In genomic region chr11:98320381-98320780, GRCm38 (mm10) we compare ENCODE assay signal across 14 mouse cellular contexts. TPM values are rescaled to one million over a fixed set of nuclear protein-coding genes. Genes with fewer than 3 reads are reported as not detected.
DNase-seq lines count a peak whose midpoint lies in the region; ATAC-seq and TF ChIP-seq lines count a peak whose summit lies in the region.
"Had no signal": no experiment of that assay in that cellular context is flagged by ENCODE, and none has a peak within 500 bp of the region (broad histone marks: within the 10 kb centered on the region; RNA-seq: fewer than 3 reads in every experiment).

No protein-coding gene starts in this region.

- peaks cover 100% of the 10 kb centered on the region for H3K27me3 ChIP-seq in embryonic facial prominence, embryonic 13.5 days
- peaks cover 100% of the 10 kb centered on the region for H3K27me3 ChIP-seq in embryonic facial prominence, embryonic 10.5 days (replicated peaks; ENCODE audit: low read depth, poor library complexity, severe bottlenecking)
- H3K27me3 ChIP-seq in midbrain, embryonic 11.5 days (ENCODE audit: control insufficient read depth, insufficient read depth, low read length) = peaks cover 98% of the 10 kb centered on the region
- peaks cover 100% of the 10 kb centered on the region for H3K27me3 ChIP-seq in midbrain, embryonic 10.5 days (ENCODE audit: low read depth, poor library complexity, severe bottlenecking)

- 4% methylated on average over 12 of the region's 12 CpGs for WGBS in embryonic facial prominence, embryonic 13.5 days
- 9% methylated on average over 12 of the region's 12 CpGs for WGBS in embryonic facial prominence, embryonic 10.5 days
- WGBS in midbrain, embryonic 11.5 days = 7% methylated on average over 12 of the region's 12 CpGs
- WGBS in midbrain, embryonic 10.5 days = 8% methylated on average over 12 of the region's 12 CpGs

- TF ChIP-seq CTCF in cortical plate, adult 2 months (IDR thresholded peaks at IDR 0.05; ENCODE audit: extremely low read depth, insufficient read depth, low read length) = no peak

- peak overlapping the region; percentile 26 for H3K4me3 ChIP-seq in embryonic facial prominence, embryonic 13.5 days
- no peak overlapping the region for H3K4me3 ChIP-seq in embryonic facial prominence, embryonic 10.5 days
- H3K4me3 ChIP-seq in midbrain, embryonic 11.5 days (ENCODE audit: low read depth, low read length) = no peak overlapping the region
- H3K4me3 ChIP-seq in midbrain, embryonic 10.5 days = no peak overlapping the region
- H3K4me3 ChIP-seq in cortical plate, adult 2 months (ENCODE audit: insufficient read depth, low read length) = peak overlapping the region; percentile 30
- H3K4me3 ChIP-seq: heart, embryonic 10.5 days; liver, embryonic 15.5 days had no signal

- H3K4me1 ChIP-seq in embryonic facial prominence, embryonic 13.5 days = peaks cover 34% of the 10 kb centered on the region
- H3K4me1 ChIP-seq in embryonic facial prominence, embryonic 10.5 days = no peaks in the 10 kb centered on the region
- H3K4me1 ChIP-seq in midbrain, embryonic 11.5 days (ENCODE audit: control insufficient read depth, insufficient read depth, low read length) = no peaks in the 10 kb centered on the region
- H3K4me1 ChIP-seq in midbrain, embryonic 10.5 days = 0 out of 2 replicates have a peak, but pooled peaks cover 4% of the 10 kb centered on the region
- H3K4me1 ChIP-seq in cortical plate, adult 2 months (ENCODE audit: control insufficient read depth, insufficient read depth, low read length) = peaks cover 8% of the 10 kb centered on the region
- H3K4me1 ChIP-seq: heart, embryonic 10.5 days; liver, embryonic 15.5 days had no signal

- no peaks in the 10 kb centered on the region for H3K9me3 ChIP-seq in embryonic facial prominence, embryonic 13.5 days
- no peaks in the 10 kb centered on the region for H3K9me3 ChIP-seq in embryonic facial prominence, embryonic 10.5 days
- no peaks in the 10 kb centered on the region for H3K9me3 ChIP-seq in midbrain, embryonic 11.5 days (ENCODE audit: control insufficient read depth, low read length)
- H3K9me3 ChIP-seq in midbrain, embryonic 10.5 days (replicated peaks) = no peaks in the 10 kb centered on the region
- H3K9me3 ChIP-seq: heart, embryonic 10.5 days; liver, embryonic 15.5 days had no signal

- H3K9ac ChIP-seq in embryonic facial prominence, embryonic 13.5 days = no peak overlapping the region
- H3K9ac ChIP-seq in midbrain, embryonic 11.5 days (ENCODE audit: low read length) = no peak overlapping the region
- H3K9ac ChIP-seq: liver, embryonic 15.5 days had no signal

- intact Hi-C loops in heart, postnatal 14 days (cut with DNase I) = no loop called here

- TF ChIP-seq POLR2A in cortical plate, adult 2 months (IDR thresholded peaks at IDR 0.05; ENCODE audit: extremely low read depth, insufficient read depth, low read length) = no peak

- peak overlapping the region; percentile 47 for H3K4me2 ChIP-seq in embryonic facial prominence, embryonic 13.5 days
- no peak overlapping the region for H3K4me2 ChIP-seq in midbrain, embryonic 11.5 days
- H3K4me2 ChIP-seq: liver, embryonic 15.5 days had no signal

- H3K27ac ChIP-seq in embryonic facial prominence, embryonic 13.5 days = no peak overlapping the region
- no peak overlapping the region for H3K27ac ChIP-seq in embryonic facial prominence, embryonic 10.5 days (replicated peaks)
- H3K27ac ChIP-seq in midbrain, embryonic 11.5 days (ENCODE audit: low read depth, low read length) = no peak overlapping the region
- H3K27ac ChIP-seq in midbrain, embryonic 10.5 days (replicated peaks) = no peak overlapping the region
- peak overlapping the region; percentile 82 for H3K27ac ChIP-seq in cortical plate, adult 2 months (ENCODE audit: insufficient read depth, low read length)
- H3K27ac ChIP-seq: heart, embryonic 10.5 days; kidney, postnatal 0 days; liver, embryonic 15.5 days had no signal

- no peaks in the 10 kb centered on the region for H3K36me3 ChIP-seq in embryonic facial prominence, embryonic 13.5 days
- H3K36me3 ChIP-seq in embryonic facial prominence, embryonic 10.5 days (replicated peaks) = no peaks in the 10 kb centered on the region
- H3K36me3 ChIP-seq in midbrain, embryonic 11.5 days (ENCODE audit: control insufficient read depth, insufficient read depth, low read length) = no peaks in the 10 kb centered on the region
- no peaks in the 10 kb centered on the region for H3K36me3 ChIP-seq in midbrain, embryonic 10.5 days
- H3K36me3 ChIP-seq: liver, embryonic 15.5 days had no signal

- DNase-seq in embryonic facial prominence, embryonic 10.5 days (ENCODE audit: low spot score) = no peak
- peak; percentile 85 for DNase-seq in midbrain, embryonic 11.5 days (ENCODE audit: low spot score, missing footprints)
- no peak for DNase-seq in midbrain, embryonic 10.5 days (ENCODE audit: low spot score)
- peak; percentile 33 for DNase-seq in neural tube, embryonic 10.5 days (ENCODE audit: extremely low spot score, low spot score)
- no peak for DNase-seq in urinary bladder, postnatal 10 days (ENCODE audit: low spot score)
- DNase-seq in heart, postnatal 14 days = no peak
- DNase-seq: lung, postnatal 4 days; thymus, postnatal 14 days had no signal

- no peak for ATAC-seq in embryonic facial prominence, embryonic 13.5 days (ENCODE audit: insufficient number of reproducible peaks, insufficient read depth, low FRiP score, low TSS enrichment, low read depth)
- ATAC-seq in midbrain, embryonic 11.5 days (ENCODE audit: low FRiP score) = no peak

RNA-seq across cellular contexts. Expression of gene Neurod2, which starts 9.1 kb away (rescaled TPM):
- 0.17 and 0.48 TPM in 2 replicates for polyA plus RNA-seq in embryonic facial prominence, embryonic 13.5 days (2015; fragmentation: Nextera tagmentation; extraction: Ambion mirVana)
- polyA plus RNA-seq in embryonic facial prominence, embryonic 10.5 days (2016; fragmentation: Nextera tagmentation; extraction: Ambion mirVana) = 0.08 TPM in 1 of 2 replicates, not detected in the other
- 0.15 and 0.17 TPM in 2 replicates for polyA plus RNA-seq in midbrain, embryonic 11.5 days (2014; fragmentation: Nextera tagmentation; extraction: Ambion mirVana)
- polyA plus RNA-seq in midbrain, embryonic 10.5 days (2016; fragmentation: Nextera tagmentation; extraction: Ambion mirVana) = 0.05 and 0.09 TPM in 2 replicates
- polyA plus RNA-seq in cortical plate, adult 2 months (2012; rRNA removed) = 45.0 and 57.2 TPM in 2 replicates
- not detected for total RNA-seq in heart, postnatal 14 days (2021)
- total RNA-seq: ES-E14 had no signal
- polyA plus RNA-seq: heart, embryonic 10.5 days; kidney, postnatal 0 days; liver, embryonic 15.5 days had no signal

RNA-seq across cellular contexts. Expression of gene Ppp1r1b, which starts 27.8 kb away (rescaled TPM):
- polyA plus RNA-seq in embryonic facial prominence, embryonic 13.5 days (2015; fragmentation: Nextera tagmentation; extraction: Ambion mirVana) = 1.2 and 2.0 TPM in 2 replicates
- 0.26 and 0.30 TPM in 2 replicates for polyA plus RNA-seq in embryonic facial prominence, embryonic 10.5 days (2016; fragmentation: Nextera tagmentation; extraction: Ambion mirVana)
- polyA plus RNA-seq in midbrain, embryonic 11.5 days (2014; fragmentation: Nextera tagmentation; extraction: Ambion mirVana) = 0.78 and 0.91 TPM in 2 replicates
- polyA plus RNA-seq in midbrain, embryonic 10.5 days (2016; fragmentation: Nextera tagmentation; extraction: Ambion mirVana) = 1.0 and 1.6 TPM in 2 replicates
- polyA plus RNA-seq in cortical plate, adult 2 months (2012; rRNA removed) = 127 and 322 TPM in 2 replicates
- 1 to 10 TPM; 1.8 to 3.0 TPM for total RNA-seq in heart, postnatal 14 days (2021)

RNA-seq across cellular contexts. Expression of gene Stard3, which starts 37.8 kb away (rescaled TPM):
- 38.3 and 42.3 TPM in 2 replicates for polyA plus RNA-seq in embryonic facial prominence, embryonic 13.5 days (2015; fragmentation: Nextera tagmentation; extraction: Ambion mirVana)
- polyA plus RNA-seq in embryonic facial prominence, embryonic 10.5 days (2016; fragmentation: Nextera tagmentation; extraction: Ambion mirVana) = 40.8 and 41.7 TPM in 2 replicates
- polyA plus RNA-seq in midbrain, embryonic 11.5 days (2014; fragmentation: Nextera tagmentation; extraction: Ambion mirVana) = 39.7 and 41.5 TPM in 2 replicates
- 54.5 and 55.6 TPM in 2 replicates for polyA plus RNA-seq in midbrain, embryonic 10.5 days (2016; fragmentation: Nextera tagmentation; extraction: Ambion mirVana)
- polyA plus RNA-seq in cortical plate, adult 2 months (2012; rRNA removed) = 63.2 and 70.8 TPM in 2 replicates
- 10 to 100 TPM; 21.7 to 23.3 TPM for total RNA-seq in heart, postnatal 14 days (2021)

Comparison
In these comparisons a context has a peak if more than half of its experiments do, and no peak if none do; other contexts are left out.
1. H3K4me3 ChIP-seq: peak in embryonic facial prominence, embryonic 13.5 days (single experiment) and cortical plate, adult 2 months (single experiment); none in embryonic facial prominence, embryonic 10.5 days (single experiment), midbrain, embryonic 11.5 days (single experiment) and midbrain, embryonic 10.5 days (single experiment).
2. DNase-seq: peak in midbrain, embryonic 11.5 days (single experiment) and neural tube, embryonic 10.5 days (single experiment); none in embryonic facial prominence, embryonic 10.5 days (single experiment), midbrain, embryonic 10.5 days (single experiment), urinary bladder, postnatal 10 days (single experiment) and heart, postnatal 14 days (0 of 2).
3. RNA of gene Neurod2, which starts 9.1 kb away (polyA plus RNA-seq): 45.0 to 57.2 TPM in cortical plate, adult 2 months; 0.17 to 0.48 TPM in embryonic facial prominence, embryonic 13.5 days, 0.15 to 0.17 TPM in midbrain, embryonic 11.5 days, 0.05 to 0.09 TPM in midbrain, embryonic 10.5 days and 0.08 TPM in embryonic facial prominence, embryonic 10.5 days; every median in the first group is over 10 times any median in the second.
4. RNA of gene Ppp1r1b, which starts 27.8 kb away (polyA plus RNA-seq): 127 to 322 TPM in cortical plate, adult 2 months; 1.0 to 1.6 TPM in midbrain, embryonic 10.5 days, 1.2 to 2.0 TPM in embryonic facial prominence, embryonic 13.5 days, 0.78 to 0.91 TPM in midbrain, embryonic 11.5 days and 0.26 to 0.30 TPM in embryonic facial prominence, embryonic 10.5 days; every median in the first group is over 10 times any median in the second.